10 mouse cellular contexts compared by ENCODE assay signal in genomic region chr5:36041236-36041562, GRCm38 (mm10).
DNase-seq lines count a peak whose midpoint lies in the region; ATAC-seq lines count a peak whose summit lies in the region.
"Had no signal": no experiment of that assay in that cellular context is flagged by ENCODE, and none has a peak within 500 bp of the region (broad histone marks: within the 10 kb centered on the region; RNA-seq: fewer than 3 reads in every experiment).

No protein-coding gene starts in this region.

- no peak overlapping the region for H3K4me2 ChIP-seq in heart, embryonic 15.5 days
- peak overlapping the region; percentile 11 for H3K4me2 ChIP-seq in embryonic facial prominence, embryonic 13.5 days
- H3K4me2 ChIP-seq in forebrain, embryonic 15.5 days (replicated peaks) = no peak overlapping the region
- no peak overlapping the region for H3K4me2 ChIP-seq in limb, embryonic 15.5 days

- H3K4me3 ChIP-seq in heart, embryonic 15.5 days = no peak overlapping the region
- H3K4me3 ChIP-seq in embryonic facial prominence, embryonic 13.5 days = no peak overlapping the region
- H3K4me3 ChIP-seq in forebrain, embryonic 15.5 days = no peak overlapping the region
- no peak overlapping the region for H3K4me3 ChIP-seq in limb, embryonic 15.5 days
- H3K4me3 ChIP-seq: erythroblast, embryonic 14.5 days had no signal

- H3K4me1 ChIP-seq in heart, embryonic 15.5 days (replicated peaks) = peaks cover 30% of the 10 kb centered on the region
- H3K4me1 ChIP-seq in embryonic facial prominence, embryonic 13.5 days = peaks cover 19% of the 10 kb centered on the region
- H3K4me1 ChIP-seq in forebrain, embryonic 15.5 days = peaks cover 19% of the 10 kb centered on the region
- H3K4me1 ChIP-seq in limb, embryonic 15.5 days = peaks cover 20% of the 10 kb centered on the region

- peak overlapping the region; percentile 79 for H3K27ac ChIP-seq in heart, embryonic 15.5 days
- H3K27ac ChIP-seq in embryonic facial prominence, embryonic 13.5 days = peak overlapping the region; percentile 58
- peak overlapping the region; percentile 78 for H3K27ac ChIP-seq in forebrain, embryonic 15.5 days (replicated peaks)
- peak overlapping the region; percentile 67 for H3K27ac ChIP-seq in limb, embryonic 15.5 days

- H3K36me3 ChIP-seq in heart, embryonic 15.5 days = no peaks in the 10 kb centered on the region
- peaks cover 13% of the 10 kb centered on the region for H3K36me3 ChIP-seq in embryonic facial prominence, embryonic 13.5 days
- H3K36me3 ChIP-seq in forebrain, embryonic 15.5 days = no peaks in the 10 kb centered on the region
- peaks cover 15% of the 10 kb centered on the region for H3K36me3 ChIP-seq in limb, embryonic 15.5 days

- no peaks in the 10 kb centered on the region for H3K27me3 ChIP-seq in heart, embryonic 15.5 days
- H3K27me3 ChIP-seq in embryonic facial prominence, embryonic 13.5 days = no peaks in the 10 kb centered on the region
- H3K27me3 ChIP-seq in forebrain, embryonic 15.5 days = no peaks in the 10 kb centered on the region
- H3K27me3 ChIP-seq in limb, embryonic 15.5 days = no peaks in the 10 kb centered on the region

- DNase-seq in heart, postnatal 4 days = no peak
- no peak for DNase-seq in thymus, postnatal 36 days
- no peak for DNase-seq in urinary bladder, postnatal 4 days (ENCODE audit: low spot score in 2 of 2)
- DNase-seq in retina, postnatal 1 day = no peak
- DNase-seq: cerebellum, adult 9-10 months had no signal

- H3K9me3 ChIP-seq in heart, embryonic 15.5 days (replicated peaks) = no peaks in the 10 kb centered on the region
- no peaks in the 10 kb centered on the region for H3K9me3 ChIP-seq in embryonic facial prominence, embryonic 13.5 days
- no peaks in the 10 kb centered on the region for H3K9me3 ChIP-seq in forebrain, embryonic 15.5 days
- no peaks in the 10 kb centered on the region for H3K9me3 ChIP-seq in limb, embryonic 15.5 days

- ATAC-seq in heart, embryonic 15.5 days (replicated peaks; ENCODE audit: insufficient number of reproducible peaks, insufficient read depth, low FRiP score, low read depth) = no peak
- ATAC-seq in embryonic facial prominence, embryonic 13.5 days (ENCODE audit: insufficient number of reproducible peaks, insufficient read depth, low FRiP score, low TSS enrichment, low read depth) = no peak
- ATAC-seq in forebrain, embryonic 15.5 days (replicated peaks) = peak; percentile 44
- ATAC-seq in limb, embryonic 15.5 days (ENCODE audit: insufficient number of reproducible peaks, low FRiP score, low TSS enrichment, low read depth) = no peak

- H3K9ac ChIP-seq in heart, embryonic 15.5 days = no peak overlapping the region
- 0 out of 2 replicates have a peak overlapping the region, but pooled peaks have one; percentile 21 for H3K9ac ChIP-seq in embryonic facial prominence, embryonic 13.5 days
- H3K9ac ChIP-seq in forebrain, embryonic 15.5 days (replicated peaks) = no peak overlapping the region
- H3K9ac ChIP-seq in limb, embryonic 15.5 days = no peak overlapping the region
